Mouse (Mus musculus) thymus, postnatal 36 days (tissue): ENCODE results near the gene Sbsn.
"Not testable (repeated sequence)": the region's sequence is repeated elsewhere in the genome, so short reads cannot be mapped to it uniquely, and the experiment has no call there.

Experiments
- DNase-seq, 2 experiments: peaks; one replicate each; pipeline ENCODE4 v3.0.0; 2022; ENCODE audit warnings: mixed read lengths in 2 of 2

Sbsn gene

DNA sequence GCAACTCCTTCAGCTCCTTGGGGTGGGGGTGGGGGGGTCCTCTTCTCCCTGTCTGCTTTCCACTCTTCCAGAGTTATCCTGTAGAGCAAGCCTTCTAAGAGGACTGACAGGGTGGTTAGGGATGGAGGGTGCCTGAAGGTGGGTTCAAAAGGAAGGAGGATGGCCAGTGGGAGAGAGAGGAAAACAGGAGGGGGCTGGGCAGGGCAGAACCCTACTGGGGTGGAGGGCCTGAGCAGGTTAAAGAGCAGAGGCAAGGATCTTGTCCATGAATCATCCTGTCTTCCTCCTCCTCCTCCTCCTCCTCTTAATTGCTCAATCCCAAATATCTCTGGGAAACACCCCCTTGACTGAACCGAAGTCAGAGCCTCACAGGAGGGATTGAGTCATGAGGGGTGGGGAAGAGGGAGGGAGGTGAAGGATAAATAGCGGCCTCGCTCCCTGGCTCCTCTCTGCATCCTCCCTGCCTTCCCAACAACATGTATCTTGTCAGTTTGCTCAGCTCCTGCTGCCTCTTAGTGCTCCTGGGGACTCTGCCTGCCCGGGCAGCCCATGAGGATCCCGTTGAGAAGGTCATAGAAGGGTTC is at the start of gene Sbsn:
TSS of gene Sbsn (plus strand) at position 386 of the 584 bp plus-strand sequence.
- DNase-seq, result no peak

DNA sequence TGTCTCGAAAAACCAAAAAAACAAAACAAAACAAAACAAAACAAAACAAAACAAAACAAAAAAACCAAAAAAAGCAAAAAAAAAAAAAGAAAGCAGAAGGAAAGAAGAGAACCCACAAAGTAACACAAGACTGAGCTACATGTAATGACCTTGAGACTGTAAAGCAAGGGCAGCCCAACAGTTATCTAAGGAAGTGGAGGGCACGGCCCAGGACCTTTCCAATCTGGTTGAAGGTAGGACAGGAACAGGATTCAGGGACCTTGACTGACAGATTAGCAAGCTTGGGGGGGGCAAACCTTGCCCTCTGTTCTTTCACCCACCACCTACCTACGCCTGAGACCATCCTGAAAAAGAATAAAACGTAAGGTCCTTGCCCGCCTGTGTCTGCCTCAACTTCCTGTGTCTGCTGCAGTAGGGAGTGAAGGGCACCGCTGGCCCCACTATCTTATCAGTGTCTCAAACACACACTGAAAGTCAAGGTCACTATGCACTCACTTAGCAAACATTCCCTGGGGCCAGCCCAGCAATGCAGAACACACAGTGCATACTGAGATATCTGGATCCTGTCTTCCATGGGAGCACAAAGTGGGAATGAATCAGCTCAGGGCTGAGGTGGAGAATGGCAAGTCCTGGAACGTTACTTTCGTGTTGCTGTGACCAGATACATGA is 44.9 kb upstream of the Sbsn start:
- no peak for DNase-seq

DNA sequence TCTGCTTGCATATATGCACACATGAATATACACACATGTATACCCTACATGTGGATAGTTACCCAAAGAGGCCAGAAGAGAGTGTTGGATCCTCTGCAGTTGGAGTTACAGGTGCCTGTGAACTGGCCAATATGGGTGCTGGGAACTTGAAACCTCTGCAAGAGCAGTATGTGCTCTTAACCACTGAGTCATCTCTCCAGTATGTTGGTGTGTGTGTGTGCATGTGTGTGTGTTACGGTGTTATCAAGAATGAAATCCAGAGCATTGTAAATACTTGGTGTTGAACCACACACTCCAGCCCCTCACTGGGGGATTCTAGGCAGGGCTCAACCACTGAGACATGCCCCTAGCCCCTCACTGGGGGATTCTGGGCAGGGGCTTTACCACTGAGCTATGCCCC is 43.8 kb upstream of the Sbsn start:
- no peak for DNase-seq

DNA sequence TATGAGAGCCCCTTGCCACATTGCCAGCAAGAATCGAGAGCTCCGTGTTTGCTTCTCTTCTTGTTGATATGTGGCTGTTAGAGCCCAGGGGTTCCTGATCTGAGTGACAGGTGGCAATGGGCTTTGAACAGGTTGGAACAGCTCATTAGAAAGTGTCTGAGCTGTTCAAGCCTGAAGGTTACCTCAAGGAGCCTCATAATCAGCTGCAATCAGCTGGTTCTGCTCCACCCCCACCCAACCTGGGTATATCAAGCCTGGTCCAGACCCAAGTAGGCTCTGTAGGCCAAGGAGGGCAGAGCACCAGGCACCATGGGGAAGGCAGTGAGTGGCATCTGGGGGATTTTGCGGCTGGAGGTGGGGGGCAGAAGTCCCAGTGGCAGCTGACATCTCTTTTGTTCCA is 39.3 kb upstream of the Sbsn start, which contains the start of gene Atp4a:
TSS of gene Atp4a (plus strand) at position 268 of the 400 bp plus-strand sequence.
- no peak for DNase-seq

- DNase-seq, result peak; percentile 53 to 73
These were observed 34.1 kb upstream of the Sbsn start for GRCm38 (mm10) chr7:30717006-30717715.

- DNase-seq, result no peak
These were observed 33.6 kb upstream of the Sbsn start for GRCm38 (mm10) chr7:30717716-30718046.

- no peak for DNase-seq
These were observed 31.6 kb upstream of the Sbsn start for GRCm38 (mm10) chr7:30719669-30720068.

- no peak for DNase-seq
These were observed 30.0 kb upstream of the Sbsn start for GRCm38 (mm10) chr7:30721286-30721685.

- DNase-seq, result no peak
These were observed 27.9 kb upstream of the Sbsn start for GRCm38 (mm10) chr7:30723274-30723953.

GRCm38 (mm10) chr7:30728214-30728613 is 23.1 kb upstream of the Sbsn start:
- DNase-seq, result no peak

DNA sequence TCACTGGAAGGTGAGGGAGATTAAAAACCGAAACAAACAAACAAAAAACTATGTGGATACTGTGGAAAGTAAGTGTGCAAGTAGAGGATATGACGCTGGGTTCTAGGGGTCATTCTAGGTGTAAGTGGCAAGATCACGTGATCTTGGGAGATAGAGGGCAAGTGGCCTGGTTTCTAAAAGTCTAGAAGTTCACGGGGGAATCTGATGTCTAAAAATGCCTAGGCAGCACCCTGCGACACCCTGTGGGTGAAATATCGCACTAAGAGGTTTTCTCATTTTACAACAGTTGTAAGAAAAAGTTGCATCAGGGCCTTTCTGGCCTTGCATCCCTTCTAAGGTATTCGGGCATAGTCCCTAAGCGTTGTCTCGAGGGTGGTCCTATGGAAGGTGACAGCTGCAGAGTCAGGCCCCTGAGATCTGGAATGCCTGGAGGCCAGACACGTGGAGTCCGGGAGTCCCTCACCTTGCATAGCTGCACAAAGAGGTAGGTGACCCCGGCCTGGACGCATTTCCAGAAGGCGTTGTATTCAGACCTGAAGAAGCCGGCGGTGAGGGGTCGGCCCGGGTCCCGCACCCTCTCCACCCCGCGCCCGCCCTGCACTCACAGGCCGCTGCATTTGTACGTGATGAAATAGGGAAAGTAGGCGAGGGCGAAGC is 22.4 kb upstream of the Sbsn start:
- no peak for DNase-seq

DNA sequence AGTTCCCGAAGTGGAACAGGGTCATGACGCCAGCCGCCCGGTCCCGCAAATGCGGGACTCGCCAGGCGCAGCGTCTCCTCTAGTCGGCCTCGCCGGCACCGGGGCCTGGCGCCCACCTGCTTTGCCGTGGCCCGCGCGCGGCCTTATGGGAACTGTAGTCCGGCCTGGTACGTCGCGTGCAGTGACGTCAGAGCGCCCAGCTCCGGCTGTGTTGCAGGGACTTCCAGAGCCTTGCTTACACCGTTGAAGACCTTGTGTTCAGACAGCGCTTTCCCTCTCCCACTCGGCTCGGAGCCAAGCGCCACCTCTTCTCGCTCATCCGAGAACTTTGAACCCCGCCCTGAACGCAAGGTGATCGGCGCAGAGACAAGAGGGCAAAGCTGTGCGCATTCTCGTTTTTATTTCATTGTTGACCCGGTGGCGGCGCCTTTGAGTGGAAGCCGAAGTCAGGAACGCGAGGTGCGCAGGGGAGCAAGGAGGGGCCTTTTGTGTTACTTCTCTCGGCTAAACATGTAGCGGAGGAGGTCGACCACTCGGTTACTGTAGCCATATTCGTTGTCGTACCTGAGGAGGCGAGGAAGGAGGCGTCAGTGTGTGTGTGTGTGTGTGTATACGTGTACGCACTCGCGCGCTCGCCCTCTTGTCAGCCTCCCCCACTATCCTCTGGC is 21.7 kb upstream of the Sbsn start, which contains the start of gene Tmem147:
TSS of gene Tmem147 (minus strand) at position 145 of the 668 bp plus-strand sequence.
- peak; percentile 94 to 95 for DNase-seq

GRCm38 (mm10) chr7:30730064-30730722 is 21.1 kb upstream of the Sbsn start:
- not testable (repeated sequence) for DNase-seq

DNA sequence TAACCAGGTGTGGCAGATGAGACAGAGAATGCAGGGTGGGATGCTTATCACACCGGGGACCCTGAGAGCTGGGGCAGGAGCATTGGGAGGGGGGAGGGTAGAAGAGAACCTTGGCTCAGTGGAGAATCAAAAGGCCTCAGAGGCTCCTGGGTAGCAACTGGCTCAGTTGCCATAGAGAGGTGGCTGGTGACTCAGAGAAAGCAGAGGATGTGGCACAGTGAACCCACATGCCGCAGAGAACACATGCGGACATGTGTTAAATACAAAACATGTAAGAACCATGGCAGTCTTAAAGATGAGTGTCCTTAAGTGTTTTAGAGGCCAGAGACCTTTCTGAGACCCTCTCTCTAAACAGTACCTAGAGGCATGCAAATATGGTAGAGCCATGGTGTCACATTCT is 15.1 kb upstream of the Sbsn start:
- DNase-seq, result no peak

- not testable (repeated sequence) for DNase-seq
These were observed 8.7 kb upstream of the Sbsn start for GRCm38 (mm10) chr7:30742570-30742969.

DNA sequence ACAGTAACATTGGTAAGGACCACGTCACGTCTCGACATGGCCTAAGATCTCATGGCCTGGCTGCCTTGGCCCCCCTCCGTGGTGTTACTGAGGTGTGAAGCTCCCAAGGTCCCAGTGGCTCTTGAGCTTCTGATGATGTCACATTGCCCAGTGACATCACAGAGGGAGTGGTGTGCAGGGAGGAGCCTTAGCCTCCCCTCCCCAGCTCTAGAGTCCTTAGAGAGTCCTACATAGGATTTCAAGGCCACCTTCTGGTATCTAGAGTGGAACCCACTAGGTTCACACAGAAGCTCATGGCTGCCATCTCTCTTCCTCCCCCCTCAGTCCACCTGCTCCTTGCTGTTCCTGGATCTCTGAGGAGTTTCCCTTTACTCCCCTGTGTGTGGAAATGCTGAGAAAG is 7.7 kb upstream of the Sbsn start, which contains the start of gene Gapdhs:
TSS of gene Gapdhs (minus strand) at position 65 of the 400 bp plus-strand sequence.
- DNase-seq, result not testable (repeated sequence)

DNA sequence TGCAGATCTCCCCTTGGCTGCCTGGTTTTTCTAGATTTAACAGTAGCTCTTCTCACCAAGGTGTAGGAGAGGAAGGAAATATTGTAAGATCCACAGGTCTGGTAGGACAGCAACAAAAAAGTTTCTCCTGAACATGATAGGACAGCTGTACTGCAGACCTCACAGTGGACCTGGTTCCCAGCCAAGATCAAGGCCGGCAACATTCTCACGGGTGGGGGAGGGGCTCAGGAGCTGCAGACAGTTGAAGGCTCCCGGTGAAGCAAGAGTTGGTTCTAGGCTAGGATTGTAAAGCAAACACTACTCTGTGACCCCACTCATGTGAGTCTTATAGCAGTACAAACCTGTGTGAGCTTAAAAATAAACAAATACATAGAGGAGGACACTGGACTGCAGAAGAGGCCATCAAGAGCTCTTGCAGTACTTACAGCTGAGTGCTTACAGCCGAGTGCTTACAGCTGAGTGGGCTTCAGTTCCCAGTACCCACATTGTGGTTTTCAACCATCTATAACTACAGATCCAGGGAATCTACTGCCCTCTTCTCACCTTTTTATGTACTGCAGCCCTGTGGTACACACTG is 7.2 kb upstream of the Sbsn start:
- no peak for DNase-seq

DNA sequence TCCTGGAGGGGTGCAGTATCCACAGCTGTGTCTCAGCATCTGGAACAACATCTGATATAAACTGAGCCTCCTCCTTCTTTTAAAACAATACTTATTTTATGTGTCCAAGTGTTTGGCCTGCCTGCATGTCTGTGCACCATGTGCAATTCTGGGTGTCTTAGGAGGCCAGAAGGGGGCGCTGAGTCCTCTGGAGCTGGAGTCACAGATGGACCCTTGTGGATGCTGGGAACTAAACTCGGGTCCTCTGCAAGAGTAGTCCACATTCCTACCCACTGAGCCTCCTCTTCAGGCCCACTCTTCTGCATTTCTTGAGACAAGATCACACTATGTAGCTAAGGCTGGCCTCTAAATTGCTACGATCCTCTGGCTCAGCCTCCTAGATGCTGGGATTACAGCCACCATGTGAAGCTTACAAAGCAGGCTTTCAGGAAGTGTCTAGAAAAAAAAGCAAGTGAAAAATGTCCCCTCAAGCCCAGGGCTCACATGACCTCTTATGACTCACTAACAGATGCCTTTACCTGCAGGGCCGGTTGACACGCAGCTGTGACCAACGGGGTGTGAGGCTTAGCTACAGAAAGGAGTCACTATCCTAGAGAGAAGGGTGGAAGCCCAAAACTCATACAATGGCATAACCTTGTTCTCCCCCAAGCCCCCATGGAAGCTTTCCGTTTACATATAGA is 3.6 kb upstream of the Sbsn start:
- no peak for DNase-seq

DNA sequence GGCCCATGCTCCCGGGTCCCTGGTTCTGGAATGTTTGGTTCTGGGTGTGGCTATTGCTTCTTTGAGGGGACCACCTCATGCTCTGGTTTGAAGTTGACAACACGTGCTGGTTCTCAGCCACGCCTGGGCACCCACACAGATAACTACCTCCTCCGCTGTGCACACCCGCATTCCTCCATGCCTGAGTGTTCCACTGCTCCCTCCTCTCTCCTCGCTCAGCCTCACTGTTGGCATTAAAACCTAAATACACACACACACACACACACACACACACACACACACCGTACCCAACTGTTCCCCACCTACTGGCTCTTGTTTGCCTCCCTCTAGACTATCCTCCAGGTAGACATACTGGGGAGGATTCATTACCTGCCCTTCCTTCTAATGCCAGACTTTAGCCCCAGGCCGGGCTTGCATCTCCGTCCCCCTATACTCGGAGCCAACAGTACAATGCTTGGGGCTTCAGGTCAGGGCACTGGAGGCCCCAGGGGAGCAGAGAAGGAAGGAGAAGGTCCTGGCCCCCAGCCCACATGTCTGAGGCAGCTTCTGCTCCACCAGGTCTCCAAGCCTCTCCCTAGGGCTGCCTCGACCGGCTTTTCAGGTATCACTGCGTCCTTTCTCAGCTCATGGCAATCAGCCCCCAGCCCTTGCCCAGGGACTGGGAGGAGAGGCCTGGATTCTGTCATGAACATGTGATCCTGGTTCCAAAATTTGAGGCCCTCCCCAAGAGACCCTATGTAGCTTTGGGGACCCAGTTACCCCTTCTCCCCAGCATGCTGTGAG is 1.3 kb upstream of the Sbsn start:
- no peak for DNase-seq

DNA sequence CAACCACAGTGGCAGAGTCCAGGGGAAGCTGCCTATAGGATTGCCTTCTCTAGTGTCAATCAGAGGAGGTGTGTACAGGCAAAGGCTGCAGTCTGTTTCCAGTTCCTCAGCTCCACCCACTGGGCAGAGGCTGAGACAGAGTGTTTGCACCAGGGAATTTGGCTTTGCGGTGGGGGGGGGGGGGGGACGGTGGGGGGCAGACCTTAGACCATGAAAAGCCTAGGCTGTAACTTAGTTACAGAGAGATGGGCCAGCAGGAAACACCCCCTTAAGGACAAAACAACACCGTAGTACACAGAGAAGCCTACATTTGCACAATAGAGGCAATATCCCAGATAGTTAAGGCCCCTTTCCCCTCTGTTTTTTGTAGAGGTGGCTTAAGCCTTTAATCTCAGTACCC is 5.7 kb downstream of the Sbsn start:
- DNase-seq, result no peak
